Mouse (Mus musculus) frontal cortex, postnatal 36 days (tissue): ENCODE data around the gene Adam15.

Experiments
- DNase-seq, 2 experiments: peaks; one replicate each; pipeline ENCODE4 v3.0.0; 2022; ENCODE audit warnings: low spot score in 2 of 2

Adam15 gene

DNA sequence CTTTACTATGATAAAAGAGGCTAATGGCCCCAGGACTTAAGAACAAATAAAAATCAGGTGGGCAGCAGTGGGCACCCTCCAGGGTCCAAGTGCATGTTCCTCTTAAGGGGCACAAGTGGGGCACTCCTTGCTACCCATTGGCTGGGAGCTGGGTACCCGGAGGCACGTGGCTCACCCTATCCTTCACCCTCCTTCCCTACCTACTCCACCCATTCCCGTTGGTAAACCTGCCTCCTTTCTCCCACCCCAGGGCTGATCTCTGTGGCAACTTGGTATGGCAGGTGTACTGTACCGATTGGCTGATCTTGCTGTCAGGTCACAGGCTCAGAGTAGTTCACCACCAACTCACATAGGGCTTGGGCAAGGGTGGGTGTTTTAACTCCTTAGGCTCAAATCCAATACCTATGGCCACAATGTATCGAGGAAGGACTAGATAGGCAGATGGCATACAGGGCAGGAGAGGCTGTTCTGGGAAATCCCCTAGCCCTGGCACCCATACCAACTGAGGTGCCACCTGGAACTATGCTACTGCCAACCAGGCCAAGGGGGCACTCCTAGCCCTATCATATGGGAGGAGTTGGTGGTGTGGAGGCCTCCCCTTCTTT lies 34.0 kb upstream of the Adam15 start:
- DNase-seq, result no peak

DNA sequence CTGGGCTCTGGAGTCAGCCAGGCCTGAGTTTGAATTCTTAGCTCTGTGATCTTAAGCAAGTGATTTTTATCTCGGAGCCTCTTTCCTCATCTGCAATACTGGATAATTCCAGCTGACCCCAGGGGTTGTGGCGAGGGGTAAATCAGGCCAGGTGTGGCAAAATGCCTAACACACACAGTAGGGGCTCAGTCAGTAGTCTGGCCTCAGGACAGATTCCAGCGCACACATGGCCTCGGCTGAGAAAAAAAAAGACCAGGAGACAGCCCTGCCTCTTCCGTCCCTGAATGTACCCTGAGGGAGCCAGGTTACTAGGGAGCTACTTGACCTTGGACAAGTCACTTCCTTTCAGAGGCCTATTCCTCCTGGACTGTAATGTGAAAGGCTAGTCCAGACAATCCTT lies 33.2 kb upstream of the Adam15 start:
- DNase-seq, result no peak

DNA sequence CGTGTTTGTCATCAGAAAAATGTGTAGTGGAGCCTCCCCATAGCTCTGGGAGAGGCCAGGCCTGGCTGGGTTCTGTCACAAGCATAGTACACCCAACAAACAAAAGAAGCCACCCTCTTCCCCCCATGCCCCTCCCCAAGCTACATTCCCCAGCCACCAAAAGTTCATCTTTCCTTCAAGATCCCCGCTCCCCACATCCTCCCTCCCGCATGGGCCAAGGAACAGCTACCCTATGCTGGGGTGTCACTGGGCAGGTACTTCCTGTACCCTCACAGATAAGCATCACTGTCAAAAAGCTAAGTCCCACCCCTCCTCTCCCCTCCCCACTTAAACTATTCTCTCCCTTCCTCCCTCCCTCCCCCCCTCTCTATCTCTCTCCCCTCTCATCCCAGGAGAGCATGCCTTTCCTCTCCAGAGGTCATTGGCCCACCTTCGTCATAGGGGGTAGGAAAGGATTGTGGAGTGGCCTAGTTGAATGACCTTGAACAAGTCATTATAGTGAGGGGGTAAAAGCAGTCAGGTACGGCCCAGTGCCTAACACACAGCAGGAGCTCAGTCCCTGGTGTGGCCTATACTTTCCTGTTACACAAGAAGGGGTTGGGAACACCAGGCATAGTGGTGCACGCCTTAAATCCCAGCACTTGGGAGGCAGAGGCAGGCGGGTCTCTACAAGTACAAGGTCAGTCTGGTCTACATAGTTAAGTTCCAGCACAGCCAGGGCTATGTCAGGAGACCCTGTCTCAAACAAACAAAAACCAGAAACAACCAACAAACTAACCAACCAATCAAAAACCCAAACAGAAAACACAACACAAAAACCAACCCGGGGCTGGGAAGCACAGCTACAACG lies 32.5 kb upstream of the Adam15 start:
- no peak for DNase-seq

DNA sequence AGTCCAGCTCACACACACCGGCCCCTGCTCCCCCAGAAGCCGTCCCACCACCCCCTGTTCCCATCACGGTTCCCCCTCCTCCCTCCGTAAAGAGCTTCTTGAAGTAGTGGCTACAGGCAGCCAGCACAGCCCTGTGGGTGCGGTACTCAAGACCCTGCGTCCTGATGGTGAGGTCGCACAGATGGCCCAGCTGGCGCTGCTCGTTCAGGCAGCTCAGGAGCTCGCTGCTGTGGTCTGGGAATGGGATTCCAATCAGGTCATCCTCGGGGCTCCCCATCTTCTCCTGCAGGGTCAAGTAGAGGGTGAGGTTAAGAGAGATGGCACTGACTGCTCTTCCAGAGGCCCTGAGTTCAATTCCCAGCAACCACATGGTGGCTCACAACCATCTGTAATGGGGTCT lies 31.4 kb upstream of the Adam15 start:
- DNase-seq, result no peak

DNA sequence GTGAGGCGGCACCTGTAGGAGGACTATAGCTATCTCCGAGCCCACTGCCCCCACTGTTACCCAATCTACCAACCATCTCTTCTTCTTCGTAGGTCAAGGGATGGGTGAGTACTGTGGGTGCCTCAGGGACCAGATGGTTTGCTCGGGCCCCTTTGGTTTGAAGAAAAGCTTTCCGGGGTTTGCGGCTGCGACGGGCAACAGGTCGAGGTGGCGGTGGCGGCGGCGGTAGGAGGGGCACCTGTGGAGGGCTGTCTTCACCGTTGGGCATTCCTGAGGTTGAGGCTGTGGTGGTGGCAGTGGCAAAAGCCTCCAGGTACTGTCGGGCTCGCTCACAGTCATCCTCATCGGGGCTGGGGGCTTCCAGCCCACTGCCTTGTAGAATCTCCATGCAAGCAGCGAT lies 30.9 kb upstream of the Adam15 start:
- no peak for DNase-seq

DNA sequence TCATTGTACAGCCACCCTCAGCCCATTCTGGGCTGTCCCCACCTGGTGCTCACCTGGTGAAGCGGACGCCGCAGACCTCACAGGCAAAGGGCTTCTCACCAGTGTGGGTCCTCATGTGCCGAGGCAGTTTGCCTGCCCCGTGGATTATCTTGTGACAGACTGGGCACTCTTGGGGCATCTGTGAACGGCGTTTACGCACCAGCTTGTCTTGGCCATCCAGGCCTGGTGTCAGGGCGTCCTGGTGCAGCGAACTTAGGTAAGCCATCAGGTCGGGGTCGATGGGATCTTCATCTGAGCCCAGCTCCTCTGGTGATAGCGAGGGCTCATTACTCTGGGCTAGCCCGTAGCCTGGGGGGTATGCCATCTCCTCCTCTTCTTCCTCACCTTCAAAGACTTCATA lies 30.5 kb upstream of the Adam15 start:
- DNase-seq, result no peak

DNA sequence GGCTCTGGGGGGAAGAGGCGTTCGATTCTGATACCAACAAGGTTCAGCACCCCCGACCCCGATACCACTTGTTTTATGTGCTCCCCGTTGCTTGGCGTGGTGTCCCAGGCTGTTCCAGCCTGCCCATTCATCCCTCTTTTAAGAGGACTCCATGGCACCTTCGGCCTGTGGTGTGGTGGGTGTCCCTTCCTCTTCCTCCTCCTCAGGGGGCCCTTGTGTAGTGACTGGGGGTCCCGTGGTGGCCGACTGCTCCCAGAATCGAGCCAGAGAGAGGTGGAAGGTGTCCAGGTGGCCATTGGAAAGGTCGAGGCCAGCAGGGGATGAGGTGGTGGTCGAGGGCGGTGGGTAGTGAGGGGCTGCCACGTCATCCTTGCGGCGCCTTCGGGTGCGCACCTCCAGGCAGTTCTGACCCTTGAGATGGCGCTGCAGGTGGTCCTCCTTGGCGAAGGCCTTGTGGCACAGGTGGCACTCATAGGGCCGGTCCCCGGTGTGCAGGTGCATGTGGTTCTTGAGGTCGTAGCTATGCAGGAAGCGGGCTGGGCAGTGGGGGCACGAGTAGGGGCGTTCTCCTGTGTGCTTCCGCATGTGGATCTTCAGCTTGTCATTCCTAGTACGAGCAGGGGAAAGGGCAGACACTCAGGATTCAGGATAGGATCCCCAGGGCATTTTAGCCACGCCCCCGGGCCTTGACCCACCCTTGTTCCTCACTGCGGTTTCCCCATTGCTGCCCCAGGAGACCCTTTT lies 29.8 kb upstream of the Adam15 start:
- DNase-seq, result no peak

DNA sequence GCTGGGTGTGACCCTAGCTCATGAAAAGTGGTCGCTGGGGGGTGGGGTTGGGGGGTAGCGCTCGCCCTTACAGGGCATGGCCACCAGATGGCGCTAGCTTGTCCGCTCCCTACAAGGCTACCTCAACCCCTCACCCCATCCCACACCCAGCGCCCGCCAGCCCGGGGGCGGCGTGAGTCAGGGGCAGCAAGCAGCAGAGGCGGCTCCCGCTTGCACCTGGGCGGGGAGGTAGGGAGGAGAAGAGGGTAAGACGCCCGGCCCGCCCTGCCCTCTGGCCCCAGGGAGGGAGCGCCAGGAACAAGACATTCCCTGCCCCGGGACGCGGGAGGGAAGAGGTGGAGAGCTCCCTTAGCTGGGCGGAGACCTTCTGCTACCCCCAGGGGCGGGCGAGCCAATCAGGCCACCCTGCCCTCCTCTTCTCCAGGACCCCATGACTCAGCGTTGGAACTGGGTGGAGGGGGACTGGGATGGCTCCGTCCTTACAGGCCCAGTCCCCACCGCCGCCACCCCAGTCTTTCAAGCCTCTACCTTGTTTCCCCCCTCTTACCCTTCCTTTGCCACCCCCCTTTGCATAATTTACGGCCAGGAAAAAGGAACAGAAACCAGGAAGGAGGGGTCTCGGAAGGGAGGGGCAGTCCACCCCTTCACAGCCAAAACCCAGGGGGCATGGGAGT lies 28.7 kb upstream of the Adam15 start:
- peak; percentile 59 to 76 for DNase-seq

DNA sequence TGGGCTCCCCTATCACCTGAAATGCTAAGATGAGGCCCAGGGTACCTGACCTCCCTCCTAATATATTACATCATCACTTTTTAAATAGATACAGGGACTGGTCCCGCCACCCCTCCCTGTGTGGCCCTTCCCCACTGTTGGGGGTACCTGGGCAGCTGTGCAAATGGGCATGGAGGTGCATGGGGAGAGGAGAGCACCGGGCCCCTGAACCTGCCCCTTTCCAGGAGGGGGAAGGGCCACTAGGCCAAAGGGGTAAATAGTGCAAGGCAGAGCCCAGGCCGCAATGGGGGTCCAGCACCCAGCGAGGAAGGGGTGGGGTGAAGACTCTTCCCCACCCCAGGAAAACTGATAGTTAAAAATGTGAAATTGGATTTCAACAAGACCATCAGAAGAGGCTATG lies 28.0 kb upstream of the Adam15 start:
- DNase-seq, result no peak

DNA sequence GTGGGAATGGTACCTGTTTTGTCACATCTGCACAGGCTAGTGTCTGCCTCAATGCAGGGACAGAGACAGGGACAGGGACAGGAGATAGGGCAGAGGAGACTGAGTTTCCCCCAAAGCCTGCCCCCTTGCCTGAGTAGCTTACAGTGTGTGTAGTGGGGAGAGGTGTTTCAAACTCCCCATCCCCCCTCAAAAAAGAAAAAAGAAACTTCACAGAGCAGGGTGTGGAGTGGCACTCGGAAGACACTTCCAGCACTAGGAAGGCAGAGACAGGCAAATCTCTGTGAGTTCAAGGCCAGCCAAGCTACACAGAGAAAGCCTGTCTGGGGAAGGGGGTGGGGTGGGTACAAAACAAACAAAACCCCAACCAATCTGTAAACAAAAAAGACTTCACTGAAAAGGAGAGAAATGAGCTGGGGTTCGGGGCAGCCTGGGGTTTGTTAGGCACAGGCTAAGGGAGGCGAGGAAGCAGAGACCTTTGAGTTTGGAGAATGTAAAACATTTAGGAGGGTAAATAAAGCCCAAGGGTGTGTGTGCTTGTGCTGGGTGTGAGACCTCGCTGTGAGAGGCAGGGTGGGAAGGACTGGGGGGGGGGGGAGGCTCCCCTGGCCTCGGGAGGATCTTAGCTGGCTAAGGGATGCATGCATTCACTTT lies 23.9 kb upstream of the Adam15 start:
- no peak for DNase-seq

DNA sequence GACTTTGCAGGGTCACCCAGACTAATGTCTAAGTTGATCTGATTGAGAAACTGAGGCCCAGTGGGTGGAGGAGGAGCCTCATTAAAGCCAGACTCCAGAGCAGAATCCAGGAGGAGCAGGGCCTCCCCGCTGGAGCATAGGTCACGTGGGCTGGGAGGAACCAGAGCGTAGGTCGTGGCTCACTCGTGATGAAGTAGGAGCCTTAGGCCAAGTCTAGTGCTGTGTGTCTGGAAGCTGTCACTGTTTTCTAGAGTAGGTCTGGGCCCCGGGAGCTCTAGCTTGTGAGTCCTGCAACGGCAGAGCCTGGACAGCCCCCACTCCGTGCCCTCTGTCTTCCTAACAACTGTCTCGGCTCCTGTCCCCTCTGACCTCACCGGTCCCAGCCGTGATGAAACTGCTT lies 17.5 kb upstream of the Adam15 start:
- DNase-seq, result no peak

DNA sequence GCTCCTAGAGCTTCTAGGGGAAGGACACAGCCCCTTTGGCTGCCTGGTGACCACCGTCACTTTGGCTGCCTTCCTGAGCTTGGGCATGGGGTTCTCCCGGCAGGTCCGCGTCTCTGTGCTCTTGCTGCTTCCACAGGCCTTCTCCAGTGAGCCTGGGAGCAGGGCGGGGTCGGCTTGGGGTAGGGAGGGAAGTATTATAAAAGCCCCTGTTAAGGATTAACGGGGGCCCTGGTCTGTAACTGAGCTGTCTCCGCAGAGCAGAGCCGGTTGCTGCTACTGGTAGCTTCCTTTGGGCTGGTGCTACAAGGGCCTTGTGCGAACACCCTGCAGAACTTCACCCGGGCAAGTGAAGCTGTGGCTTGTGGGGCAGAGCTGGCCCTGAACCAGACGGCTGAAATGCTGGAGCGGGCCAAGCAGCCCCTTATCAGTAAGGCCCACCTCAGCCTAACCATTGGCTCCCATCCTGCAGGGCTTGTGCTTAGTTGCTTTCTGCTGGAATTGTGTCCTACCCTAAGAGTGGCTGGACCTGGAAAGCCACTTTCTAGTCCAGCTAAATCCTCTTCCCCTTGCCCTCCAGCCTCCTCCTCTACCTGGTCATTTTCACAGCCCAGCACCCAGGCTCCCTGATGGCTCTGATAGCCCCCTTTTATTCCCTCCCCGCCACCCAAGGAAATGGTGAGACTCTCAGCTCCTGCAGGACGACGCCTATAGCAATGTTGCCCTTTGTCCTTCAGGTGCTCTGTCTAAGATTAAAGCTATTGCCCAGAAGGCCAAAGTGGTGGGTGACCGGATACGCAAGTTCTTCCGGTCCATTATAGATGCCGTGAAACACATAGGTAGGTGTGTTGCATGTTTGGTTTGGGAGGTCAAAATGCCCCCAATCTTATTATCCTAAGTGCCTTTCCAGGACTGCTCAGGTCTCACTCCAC lies 16.0 kb upstream of the Adam15 start:
- DNase-seq, result no peak

DNA sequence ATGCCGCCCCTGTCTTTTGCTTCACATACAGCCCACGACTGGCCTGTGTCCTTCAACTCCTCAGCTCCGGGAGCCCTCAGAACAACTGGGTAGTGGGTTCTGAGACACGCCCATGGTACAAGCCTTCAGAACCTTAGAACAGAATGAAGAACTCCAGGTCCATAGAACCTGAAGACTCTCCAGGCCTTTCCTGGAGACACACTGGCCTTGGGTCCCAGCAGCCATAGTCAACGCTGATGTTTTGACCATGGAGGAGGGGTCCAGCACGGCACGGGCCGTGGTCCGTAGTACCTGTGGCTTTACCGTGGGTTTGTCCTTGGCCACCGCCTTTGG lies 15.3 kb upstream of the Adam15 start, which contains the start of gene Dcst1:
Dcst1 (minus strand) TSS at position 101 of the 333 bp plus-strand sequence.
- no peak for DNase-seq

DNA sequence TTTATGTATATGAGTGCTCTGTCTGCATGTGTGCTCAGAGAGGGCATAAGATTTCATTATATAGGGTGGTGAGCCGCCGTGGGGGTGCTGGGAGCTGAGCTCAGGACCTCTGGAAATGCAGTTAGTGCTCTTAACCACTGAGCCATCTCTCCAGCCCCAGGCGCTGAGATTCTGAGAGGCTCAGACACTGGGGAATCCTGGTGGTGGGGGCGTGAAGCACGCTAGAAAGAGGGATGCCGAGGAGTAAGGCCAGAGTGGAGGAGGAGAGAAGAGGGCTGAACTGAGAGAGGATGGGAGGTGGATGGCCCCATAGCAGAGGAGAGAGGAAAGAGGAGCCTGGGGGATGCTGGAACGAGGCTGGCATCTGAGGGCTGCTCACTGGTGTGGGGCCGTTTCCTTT lies 14.8 kb upstream of the Adam15 start:
- no peak for DNase-seq

DNA sequence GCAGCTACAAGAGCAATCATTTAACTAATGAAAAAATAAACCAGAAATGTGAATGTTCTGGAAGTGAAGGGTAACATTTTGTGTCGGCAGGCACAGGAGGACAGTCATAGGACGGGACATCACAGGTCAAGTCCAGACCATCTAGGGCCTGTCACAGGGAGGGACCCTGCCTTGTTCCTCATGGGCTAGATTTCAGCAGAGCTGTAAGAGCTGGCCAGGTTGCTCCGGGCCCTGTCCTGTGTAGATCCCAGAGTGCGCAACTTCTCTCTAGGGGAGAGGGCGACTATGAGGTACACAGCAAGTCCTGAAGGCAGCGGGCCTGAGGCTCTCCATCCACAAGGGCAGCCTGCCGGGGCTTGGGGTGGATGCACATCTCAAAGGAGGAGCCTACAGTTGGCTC lies 11.9 kb upstream of the Adam15 start, which contains the start of gene Dcst2:
Dcst2 (plus strand) TSS at position 301 of the 400 bp plus-strand sequence.
- DNase-seq, result no peak

DNA sequence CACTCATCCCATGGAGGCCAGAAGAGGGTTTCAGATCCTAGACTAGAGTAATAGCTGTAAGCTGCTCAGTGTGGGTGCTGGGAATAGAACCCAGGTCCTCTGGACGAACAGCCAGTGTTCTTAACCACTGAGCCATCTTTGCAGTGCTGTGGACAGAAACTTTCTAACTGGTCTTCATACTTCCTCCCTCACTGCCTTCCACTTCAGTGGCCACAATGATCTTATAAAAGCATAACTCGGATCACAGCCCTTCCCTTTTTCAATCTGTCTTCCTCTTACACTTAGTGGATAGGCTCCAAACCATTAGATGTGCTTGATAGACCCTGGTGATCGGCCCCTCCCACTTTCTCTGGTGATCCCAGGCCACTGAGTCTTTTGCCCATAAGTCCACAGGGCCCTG lies 10.4 kb upstream of the Adam15 start:
- no peak for DNase-seq

DNA sequence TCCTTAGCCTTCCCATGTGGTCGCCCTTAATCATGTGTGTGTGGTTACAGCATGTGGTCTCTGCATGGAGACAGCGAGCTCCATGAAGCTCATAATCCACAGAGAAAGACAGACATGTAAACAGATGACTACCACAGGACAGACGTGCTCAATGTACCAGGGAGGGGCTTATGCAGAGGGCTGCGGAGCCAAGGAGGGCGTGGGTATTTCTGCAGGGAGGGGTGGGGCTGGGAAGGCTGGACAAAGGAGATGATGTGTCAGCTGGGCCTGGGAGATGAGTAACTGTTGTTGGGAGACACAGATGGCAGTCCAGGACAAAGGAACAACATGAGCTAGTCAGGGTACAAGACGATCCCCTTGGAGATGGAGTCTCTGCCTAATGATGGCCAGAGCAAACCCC lies 9.8 kb upstream of the Adam15 start:
- DNase-seq, result no peak

DNA sequence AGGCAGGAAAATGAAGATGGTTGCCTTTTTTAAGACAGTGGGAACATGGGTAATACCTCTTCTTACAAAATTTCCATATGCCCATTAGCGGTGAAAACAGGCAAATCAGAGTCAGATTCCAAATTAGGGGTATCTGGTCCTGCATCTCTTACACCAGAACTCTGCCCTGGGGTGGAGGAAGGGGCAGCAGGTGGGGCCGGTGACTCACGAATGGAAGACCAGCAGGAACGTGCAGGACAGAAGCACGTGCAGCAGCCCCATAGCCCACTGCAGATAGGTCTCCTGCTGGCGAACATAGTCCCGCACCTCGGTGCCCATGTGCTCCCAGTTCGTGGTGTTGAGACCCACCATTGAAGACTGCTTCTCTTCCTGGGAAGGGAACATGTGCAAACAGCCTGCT lies 6.2 kb upstream of the Adam15 start:
- DNase-seq, result no peak

DNA sequence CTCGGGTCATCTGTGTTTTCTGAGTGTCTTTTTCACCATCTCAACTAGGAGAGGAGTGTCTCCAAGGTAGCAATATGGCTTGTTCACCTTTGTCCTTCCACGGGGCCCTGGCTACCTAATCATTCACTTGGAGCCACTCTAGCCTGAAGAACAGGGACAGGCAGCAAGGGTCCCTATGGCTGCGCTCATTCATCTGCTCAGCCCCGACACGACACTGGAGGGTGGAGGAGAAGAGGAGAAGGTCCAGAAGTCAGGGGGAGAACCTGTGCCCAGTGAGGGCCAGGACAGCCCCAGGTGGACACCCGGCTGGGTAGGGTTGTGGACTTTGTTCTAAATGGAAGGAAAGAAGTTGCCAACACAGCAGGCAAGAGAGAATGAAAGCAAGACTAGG lies 5.7 kb upstream of the Adam15 start:
- no peak for DNase-seq

DNA sequence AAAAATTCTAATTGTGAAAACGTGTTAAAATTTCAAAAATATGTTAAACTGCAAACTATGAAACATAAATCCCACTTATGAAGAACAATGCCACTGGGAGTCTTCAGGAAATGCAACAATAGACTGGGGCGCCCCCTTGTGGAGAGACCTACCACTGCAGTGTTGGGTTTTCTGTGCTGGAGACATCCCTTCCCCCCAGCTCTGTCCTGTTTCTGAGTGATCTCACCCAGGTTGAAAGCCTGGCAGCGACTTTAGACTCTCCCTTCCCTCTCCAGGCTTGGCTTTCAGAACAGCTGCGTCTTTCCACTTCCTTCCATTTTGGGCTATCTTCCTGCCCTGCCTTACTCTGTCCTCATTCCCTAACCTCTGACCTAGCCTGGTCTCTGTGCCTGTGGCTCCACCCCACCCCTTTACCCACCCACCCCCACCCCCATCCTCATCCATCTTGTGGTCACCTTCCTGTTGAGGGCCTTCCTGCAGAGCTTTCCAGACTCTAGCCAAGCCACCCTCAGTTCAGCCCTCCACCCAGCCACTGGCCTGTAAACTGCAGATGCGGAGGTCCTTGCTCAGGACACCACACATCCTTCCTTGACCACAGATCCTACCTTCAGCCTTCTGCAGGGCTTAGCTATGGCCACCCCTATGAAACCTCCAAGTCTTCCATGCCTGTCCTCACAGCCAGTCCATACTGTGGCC lies 5.2 kb upstream of the Adam15 start:
- DNase-seq, result peak; percentile 83 to 90
